Mouse (Mus musculus) ES-E14 (cell line): Measurements from ENCODE around the gene Pnpla3.

Experiments
- HCFC1 ChIP-seq: IDR thresholded peaks from 2 replicates; pipeline ENCODE4 v1.6.1; 2012; ENCODE audit warnings: low read length, inconsistent platforms, borderline replicate concordance; ENCODE audit not compliant: insufficient read depth
- MAFK ChIP-seq: IDR thresholded peaks from 2 replicates; pipeline ENCODE4 v1.6.1; 2014; ENCODE audit warnings: mild to moderate bottlenecking, low read depth, low read length, inconsistent platforms; ENCODE audit not compliant: insufficient read depth
- ZC3H11A ChIP-seq: IDR thresholded peaks from 2 replicates; pipeline ENCODE4 v1.6.1; 2012; ENCODE audit warnings: low read depth, mild to moderate bottlenecking, inconsistent platforms, low read length, borderline replicate concordance
- ZNF384 ChIP-seq: IDR thresholded peaks from 2 replicates; pipeline ENCODE4 v1.6.1; 2012; ENCODE audit warnings: low read depth, low read length, inconsistent platforms

DNA sequence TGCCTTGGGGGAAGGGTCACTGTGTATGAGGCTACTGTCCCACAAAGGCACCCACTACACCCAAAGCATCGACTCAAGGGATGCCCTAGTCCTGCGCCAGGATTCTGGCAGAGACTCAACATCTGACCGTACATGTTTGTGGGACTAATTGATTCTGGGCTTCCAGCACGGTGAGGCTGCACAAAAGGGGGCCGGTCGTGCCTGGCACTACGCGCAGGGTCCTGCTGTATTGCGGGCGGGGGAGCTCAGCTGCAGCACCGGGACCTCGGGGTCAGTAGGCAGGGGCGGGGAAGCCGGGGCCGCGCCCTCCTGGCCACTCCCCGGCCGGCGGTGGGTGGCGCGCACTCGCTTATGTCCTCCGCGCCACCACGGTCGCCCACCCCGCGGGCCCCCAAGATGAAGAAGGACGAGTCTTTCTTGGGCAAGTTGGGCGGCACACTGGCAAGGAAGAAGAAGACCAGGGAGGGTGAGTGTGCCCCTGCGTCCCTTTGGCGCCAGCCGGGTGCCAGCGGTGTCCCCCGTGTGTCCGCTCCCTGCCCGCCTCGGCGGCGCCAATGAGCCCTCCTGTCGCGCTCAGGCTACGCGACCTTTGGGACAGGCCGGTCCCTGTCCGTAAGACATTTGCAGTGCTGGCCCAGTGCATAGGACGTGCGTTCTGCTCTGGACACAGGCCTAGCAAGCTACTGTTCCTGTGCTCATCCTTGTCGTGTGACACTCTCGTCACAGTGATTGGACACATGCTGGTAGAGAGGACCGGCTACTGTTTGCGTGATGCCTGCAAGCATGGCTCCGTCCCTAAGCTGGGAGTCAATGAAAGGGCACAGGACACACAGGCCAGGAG is 64.3 kb downstream of the Pnpla3 start, which contains the start of gene Parvb:
- TF ChIP-seq ZC3H11A: no peak
- no peak for TF ChIP-seq MAFK
- no peak for TF ChIP-seq HCFC1
- no peak for TF ChIP-seq ZNF384
